Mouse (Mus musculus) hindbrain, embryonic 15.5 days (tissue): ENCODE data around the gene Rnf227. TPM values are rescaled to one million over a fixed set of nuclear protein-coding genes. Genes with fewer than 3 reads are reported as not detected.

ENCODE experiments used
- polyA plus RNA-seq: library from polyadenylated mRNA; unstranded; fragments of >200 nt; fragmentation: Nextera tagmentation; extraction: Ambion mirVana; gene quantifications from 2 replicates; pipeline ENCODE4 v1.2.1, GENCODE M21; 2015

Gene Rnf227
- polyA plus RNA-seq, 1 experiment from 2014 or later: 228 TPM

Other genes with a start within 250 kb of the Rnf227 start
- gene Per1, start 245.2 kb upstream of the Rnf227 start, polyA plus RNA-seq: 10.0 and 10.1 TPM in 2 replicates
- gene Hes7, start 220.1 kb upstream of the Rnf227 start, polyA plus RNA-seq: 0.87 and 0.98 TPM in 2 replicates
- 0.40 and 0.42 TPM in 2 replicates for gene 9130213A22Rik, start 217.9 kb upstream of the Rnf227 start, polyA plus RNA-seq
- gene Aloxe3, start 214.6 kb upstream of the Rnf227 start, polyA plus RNA-seq: 4.7 and 6.5 TPM in 2 replicates
- 0.35 and 0.72 TPM in 2 replicates for gene Alox12b, start 183.5 kb upstream of the Rnf227 start, polyA plus RNA-seq
- 0.34 and 0.44 TPM in 2 replicates for gene Alox8, start 142.6 kb upstream of the Rnf227 start, polyA plus RNA-seq
- 0.40 and 0.43 TPM in 2 replicates for gene Gucy2e, start 103.4 kb upstream of the Rnf227 start, polyA plus RNA-seq
- gene Cntrob, start 16.7 kb upstream of the Rnf227 start, polyA plus RNA-seq: 16.2 and 17.3 TPM in 2 replicates
- 183 and 187 TPM in 2 replicates for gene Trappc1, start 16.5 kb upstream of the Rnf227 start, polyA plus RNA-seq
- 4.7 and 5.9 TPM in 2 replicates for gene Kcnab3, start 14.2 kb upstream of the Rnf227 start, polyA plus RNA-seq
- 83.5 and 83.7 TPM in 2 replicates for gene Chd3, start 28.9 kb downstream of the Rnf227 start, polyA plus RNA-seq
- 109 and 121 TPM in 2 replicates for gene Naa38, start 55.0 kb downstream of the Rnf227 start, polyA plus RNA-seq
- 30.6 and 33.5 TPM in 2 replicates for gene Cyb5d1, start 55.2 kb downstream of the Rnf227 start, polyA plus RNA-seq
- gene Tmem88, start 57.8 kb downstream of the Rnf227 start, polyA plus RNA-seq: 6.8 and 7.2 TPM in 2 replicates
- gene Kdm6b, start 73.2 kb downstream of the Rnf227 start, polyA plus RNA-seq: 33.7 and 34.9 TPM in 2 replicates
- 3.4 and 4.0 TPM in 2 replicates for gene Dnah2, start 208.6 kb downstream of the Rnf227 start, polyA plus RNA-seq
- 134 and 160 TPM in 2 replicates for gene Efnb3, start 219.7 kb downstream of the Rnf227 start, polyA plus RNA-seq
- gene Wrap53, start 239.8 kb downstream of the Rnf227 start, polyA plus RNA-seq: 19.6 and 20.6 TPM in 2 replicates
- 61.1 and 64.2 TPM in 2 replicates for gene Trp53, start 239.9 kb downstream of the Rnf227 start, polyA plus RNA-seq